Mouse (Mus musculus) spleen, adult 2 months (tissue): ENCODE results near the gene Tmem233. TPM values are rescaled to one million over a fixed set of nuclear protein-coding genes. Genes with fewer than 3 reads are reported as not detected.

Source experiments
- DNase-seq, 2 experiments: peaks; one replicate each; pipeline versions ENCODE4 v3.0.0 to v3.0.0-alpha.2; 2012 to 2021; ENCODE audit warnings: low spot score in 2 of 2, low read depth in 1 of 2
- H3K27ac ChIP-seq: fragments of 200-500 bp; 2 replicates; pipeline ENCODE4 v1.5.1; 2012; ENCODE audit warnings: low read length, inconsistent platforms; ENCODE audit not compliant: insufficient read depth
- H3K27me3 ChIP-seq: fragments of 200-500 bp; 2 replicates; pipeline ENCODE4 v1.6.1; 2012; ENCODE audit warnings: mild to moderate bottlenecking, moderate library complexity, low read length, inconsistent platforms; ENCODE audit not compliant: control insufficient read depth, insufficient read depth
- H3K36me3 ChIP-seq: fragments of 200-500 bp; 2 replicates; pipeline ENCODE4 v1.6.1; 2012; ENCODE audit warnings: mild to moderate bottlenecking, low read length, inconsistent platforms; ENCODE audit not compliant: control insufficient read depth, insufficient read depth
- H3K4me1 ChIP-seq: fragments of 200-500 bp; 2 replicates; pipeline ENCODE4 v1.6.1; 2011; ENCODE audit warnings: inconsistent platforms; ENCODE audit not compliant: control insufficient read depth, insufficient read depth, insufficient read length
- H3K4me3 ChIP-seq: fragments of 200-500 bp; 2 replicates; pipeline ENCODE4 v1.5.1; 2011; ENCODE audit warnings: mild to moderate bottlenecking, inconsistent platforms; ENCODE audit not compliant: insufficient read depth, insufficient read length; ENCODE audit errors: extremely low read depth
- CTCF ChIP-seq: fragments of 200-500 bp; IDR thresholded peaks from 2 replicates; pipeline ENCODE4 v1.5.1; 2011; ENCODE audit warnings: mild to moderate bottlenecking, inconsistent platforms; ENCODE audit not compliant: insufficient read depth, insufficient read length, insufficient replicate concordance; ENCODE audit errors: extremely low read depth
- POLR2A ChIP-seq: fragments of 200-500 bp; IDR thresholded peaks from 2 replicates; pipeline ENCODE4 v1.6.1; 2011; ENCODE audit warnings: low read depth, low read length, inconsistent platforms
- WGBS: fragments of 180-500 bp; shearing (Covaris S2); methylation state at CpG from one replicate; pipeline ENCODE4 v1.1.7; 2018; 5-methylcytosine and 5-hydroxymethylcytosine counted together
- polyA plus RNA-seq: library from polyadenylated mRNA; depleted of rRNA; stranded (reverse); fragments of >200 nt; gene quantifications from 2 replicates; pipeline ENCODE4 v1.2.3, GENCODE M21; 2012

Gene Tmem233
- polyA plus RNA-seq, 1 experiment, result not detected

DNA sequence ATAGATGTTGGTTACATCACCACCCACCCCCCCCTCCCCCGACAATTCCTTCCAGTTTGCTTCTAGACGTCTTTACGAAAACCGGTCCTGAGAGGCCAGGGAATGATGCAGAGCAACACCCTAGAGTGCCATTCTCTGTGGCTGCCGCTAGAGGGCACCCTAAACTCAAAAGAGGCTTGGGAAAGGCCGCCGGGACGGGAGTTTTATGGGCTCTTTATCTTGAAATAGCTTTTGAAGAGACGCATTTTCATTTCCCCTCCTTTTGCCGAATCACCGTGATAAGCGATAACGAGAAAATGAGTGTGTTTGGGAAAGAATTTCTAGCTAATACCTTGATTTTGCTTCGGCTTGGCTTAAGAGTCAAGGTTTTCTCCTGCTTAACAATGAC lies 51.9 kb downstream of the Tmem233 start:
- Histone ChIP-seq H3K27me3 (no peaks in the 10 kb centered on the region), H3K4me1 (peaks cover 4% of the 10 kb centered on the region; the same call in 1 of the 2 replicates), H3K36me3 (no peaks in the 10 kb centered on the region), H3K27ac (no peak overlapping the region), H3K4me3 (no peak overlapping the region)
- peak; percentile 34 to 61 for DNase-seq
- 3% methylated on average over 14 of the region's 14 CpGs for WGBS
- TF ChIP-seq CTCF (peak; percentile 77; the same call in 1 of the 2 replicates), POLR2A (no peak)

DNA sequence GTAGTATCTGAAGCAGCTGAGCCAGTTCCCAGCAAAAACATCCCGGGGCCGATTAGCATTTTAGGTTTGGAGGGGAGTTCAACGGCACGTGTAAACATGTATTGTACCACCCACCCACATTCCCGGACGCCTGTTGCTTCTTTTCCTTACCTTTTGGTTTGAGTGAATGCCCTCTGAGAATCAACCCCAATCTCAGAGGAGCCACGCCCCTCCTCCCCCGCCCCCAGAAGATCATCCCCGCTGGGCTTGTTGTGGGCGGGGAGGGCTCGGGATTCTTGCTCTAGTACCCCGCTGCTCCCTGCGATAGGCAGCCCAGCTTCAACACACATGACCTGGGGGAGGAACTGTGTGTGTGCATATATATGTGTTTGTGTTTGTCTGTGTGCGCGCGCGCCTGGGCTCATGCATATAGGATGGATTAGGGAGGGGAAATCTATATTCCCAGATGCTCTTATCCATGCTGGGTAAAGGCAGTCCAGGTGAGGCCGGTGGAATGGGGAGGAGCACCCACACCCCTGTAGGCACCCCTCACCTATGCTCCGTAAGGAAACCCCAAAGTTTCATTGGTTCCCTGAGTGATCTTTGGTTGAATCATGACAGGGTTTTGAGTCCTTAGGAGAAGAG lies 52.4 kb downstream of the Tmem233 start:
- no peak overlapping the region for H3K27ac ChIP-seq
- no peaks in the 10 kb centered on the region for H3K27me3 ChIP-seq
- no peak for DNase-seq
- WGBS, result 45% methylated on average over 19 of the region's 19 CpGs
- no peak for TF ChIP-seq CTCF
- no peaks in the 10 kb centered on the region for H3K36me3 ChIP-seq
- H3K4me1 ChIP-seq, result peaks cover 4% of the 10 kb centered on the region; the same call in 1 of the 2 replicates
- no peak overlapping the region for H3K4me3 ChIP-seq

DNA sequence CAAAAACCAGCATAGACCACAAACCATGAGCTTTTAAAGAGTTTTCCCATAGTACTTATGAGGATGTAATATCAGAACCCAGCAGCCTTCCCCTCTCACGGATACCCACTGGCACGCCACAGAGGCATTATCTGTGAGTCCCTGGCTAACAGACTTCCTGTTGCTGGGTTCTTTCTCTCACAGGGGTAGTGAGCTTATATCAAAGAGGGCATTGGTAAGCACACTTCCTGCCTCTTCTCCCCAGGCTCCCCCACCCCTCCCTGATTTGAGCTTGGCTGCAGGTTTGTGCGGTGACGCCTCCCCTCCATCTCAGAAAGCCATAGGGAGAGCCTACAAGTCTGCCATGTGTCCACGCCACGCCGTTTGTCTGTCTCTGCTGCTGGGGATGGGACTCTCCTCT lies 54.0 kb downstream of the Tmem233 start:
- TF ChIP-seq CTCF (no peak), POLR2A (peak; percentile 28; the same call in 1 of the 2 replicates)
- DNase-seq, result peak; percentile 33 to 40
- Histone ChIP-seq H3K4me3 (peak overlapping the region; percentile 44), H3K36me3 (no peaks in the 10 kb centered on the region), H3K27me3 (no peaks in the 10 kb centered on the region), H3K4me1 (peaks cover 4% of the 10 kb centered on the region; the same call in 1 of the 2 replicates), H3K27ac (peak overlapping the region; percentile 82)
- 8% methylated on average over 7 of the region's 7 CpGs for WGBS

DNA sequence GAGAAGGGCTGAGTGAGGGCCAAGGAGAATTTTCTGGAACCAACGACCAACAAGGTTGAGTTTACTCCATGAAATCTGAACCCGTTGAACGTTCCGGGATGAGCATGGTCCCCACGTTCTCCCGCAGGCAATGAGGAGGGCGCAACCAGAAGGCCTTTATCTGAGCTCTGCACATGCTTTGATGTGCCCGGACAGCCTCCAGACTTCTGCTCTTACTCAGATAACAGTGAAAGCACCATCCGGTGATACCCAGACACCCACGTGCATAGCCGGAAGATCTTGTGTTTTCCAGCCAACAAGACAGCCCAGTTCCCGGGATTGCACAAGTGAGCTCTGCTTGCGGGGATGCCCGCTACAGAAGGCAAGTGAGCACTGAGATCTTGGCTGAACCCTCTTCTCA lies 56.5 kb downstream of the Tmem233 start:
- WGBS, result 85% methylated on average over 14 of the region's 14 CpGs
- no peak for DNase-seq
- peaks cover 4% of the 10 kb centered on the region; the same call in 1 of the 2 replicates for H3K4me1 ChIP-seq
- no peak for TF ChIP-seq POLR2A
- TF ChIP-seq CTCF, result no peak
- H3K27me3 ChIP-seq, result no peaks in the 10 kb centered on the region
- peak overlapping the region; percentile 7; the same call in 1 of the 2 replicates for H3K27ac ChIP-seq
- H3K4me3 ChIP-seq, result no peak overlapping the region
- peaks cover 2% of the 10 kb centered on the region; the same call in 1 of the 2 replicates for H3K36me3 ChIP-seq

DNA sequence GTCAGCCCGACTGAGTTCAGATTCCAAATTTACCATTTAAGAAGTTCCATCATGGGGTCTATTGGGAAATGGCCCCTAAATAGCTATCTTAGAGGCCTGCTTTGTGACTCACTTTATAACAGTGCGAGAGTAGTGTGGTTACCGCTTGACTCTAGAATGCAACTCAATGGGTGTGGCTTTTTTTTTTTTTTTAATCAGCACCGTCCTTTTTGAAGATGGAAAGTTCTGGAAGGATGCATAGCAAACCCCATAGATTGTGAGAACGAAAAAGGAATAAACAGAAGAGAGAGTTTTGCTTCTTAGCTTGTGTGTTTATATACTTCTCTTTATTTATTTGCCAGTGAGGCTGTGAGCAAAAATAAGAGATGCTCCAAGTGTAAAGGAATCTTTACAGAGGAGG lies 56.9 kb downstream of the Tmem233 start:
- WGBS, result 76% methylated on average over 5 of the region's 5 CpGs
- no peak for TF ChIP-seq CTCF
- no peak for TF ChIP-seq POLR2A
- no peak for DNase-seq
- peaks cover 5% of the 10 kb centered on the region for H3K36me3 ChIP-seq
- no peaks in the 10 kb centered on the region for H3K27me3 ChIP-seq
- no peak overlapping the region for H3K27ac ChIP-seq
- peaks cover 4% of the 10 kb centered on the region; the same call in 1 of the 2 replicates for H3K4me1 ChIP-seq
- H3K4me3 ChIP-seq, result no peak overlapping the region

DNA sequence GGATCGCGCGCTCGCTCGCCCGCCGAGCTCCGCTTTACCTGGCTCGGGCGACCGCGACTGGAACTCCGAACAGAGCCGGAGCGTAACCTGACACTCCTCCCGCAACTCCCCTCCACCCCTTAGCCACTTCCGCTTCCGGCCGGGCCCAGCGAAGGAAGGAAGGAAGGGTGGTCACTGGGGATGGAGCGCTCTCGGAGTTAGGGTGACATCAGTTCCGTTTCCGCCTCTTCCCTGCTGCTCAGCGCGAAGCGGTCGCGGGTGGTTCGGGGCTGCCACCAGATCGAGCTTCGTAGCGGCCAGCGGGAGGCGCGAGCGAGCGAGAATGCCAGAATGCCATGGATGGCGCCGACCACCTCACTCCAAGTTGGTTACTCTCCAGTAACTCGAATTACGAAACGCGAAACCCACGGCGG lies 58.7 kb downstream of the Tmem233 start, which contains the start of gene Prkab1:
TSS of gene Prkab1 (minus strand) at position 182 of the 413 bp plus-strand sequence.
- TF ChIP-seq CTCF, result peak; percentile 25; the same call in 1 of the 2 replicates
- peak; percentile 84 for TF ChIP-seq POLR2A
- peaks cover 20% of the 10 kb centered on the region for H3K36me3 ChIP-seq
- peak; percentile 87 to 92 for DNase-seq
- H3K27ac ChIP-seq, result peak within 1 kb of the TSS; percentile 68
- no peaks in the 10 kb centered on the region for H3K27me3 ChIP-seq
- peaks cover 2% of the 10 kb centered on the region; the same call in 1 of the 2 replicates for H3K4me1 ChIP-seq
- WGBS, result 1% methylated on average over 45 of the region's 46 CpGs
- H3K4me3 ChIP-seq, result peak within 1 kb of the TSS; percentile 77

DNA sequence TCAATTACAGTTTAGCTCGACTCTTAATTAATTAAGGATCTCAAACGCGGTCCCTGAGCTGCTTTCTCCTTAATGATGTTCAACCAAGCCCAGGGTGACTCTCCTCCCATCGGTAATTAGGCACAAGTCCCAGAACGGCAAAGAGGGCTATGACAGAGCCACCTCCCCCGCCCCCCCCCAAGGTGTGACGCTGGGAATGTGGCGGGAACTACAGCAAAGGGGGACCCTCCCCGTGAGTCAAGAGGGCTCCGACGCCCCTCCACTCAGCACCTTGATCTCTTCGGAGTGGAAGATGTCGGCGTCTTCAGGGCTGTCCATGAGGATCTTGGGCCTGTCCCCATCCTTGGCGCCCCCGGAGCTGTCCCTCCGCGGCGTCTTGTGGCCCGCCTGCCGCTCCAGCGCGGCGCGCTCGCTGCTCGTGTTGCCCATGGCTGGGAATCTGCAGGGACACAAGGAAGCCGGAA lies 59.2 kb downstream of the Tmem233 start:
- peak in 1 of 2 experiments; percentile 13 for DNase-seq
- H3K27ac ChIP-seq, result peak overlapping the region; percentile 68
- H3K4me1 ChIP-seq, result no peaks in the 10 kb centered on the region; the same call in 1 of the 2 replicates
- H3K4me3 ChIP-seq, result peak overlapping the region; percentile 77
- TF ChIP-seq CTCF, result no peak
- no peaks in the 10 kb centered on the region for H3K27me3 ChIP-seq
- WGBS, result under 1% methylated on average over 27 of the region's 28 CpGs
- H3K36me3 ChIP-seq, result peaks cover 24% of the 10 kb centered on the region
